Mouse (Mus musculus) midbrain, embryonic 16.5 days (tissue): ENCODE measurements around the gene Rbbp8nl. TPM values are rescaled to one million over a fixed set of nuclear protein-coding genes. Genes with fewer than 3 reads are reported as not detected.
A peak's percentile ranks its signal among the peaks of the same experiment; 100 is the strongest.

Experiments
- ATAC-seq: fragments of 200-750 bp; cut with Nextera tagmentation; 2 replicates; pipeline ENCODE4 v1.8.0; 2017; ENCODE audit warnings: moderate TSS enrichment
- H3K27ac ChIP-seq: fragments of 300-500 bp; sonication (generic); 2 replicates; pipeline ENCODE4 v1.5.1; 2014; ENCODE audit warnings: mild to moderate bottlenecking, low read length, mixed read lengths
- H3K27me3 ChIP-seq: fragments of 300-500 bp; sonication (generic); 2 replicates; pipeline ENCODE4 v1.6.1; 2014; ENCODE audit warnings: low read depth, low read length, mixed read lengths; ENCODE audit not compliant: control insufficient read depth, insufficient read depth
- H3K36me3 ChIP-seq: fragments of 300-500 bp; sonication (generic); 2 replicates; pipeline ENCODE4 v1.6.1; 2014; ENCODE audit warnings: mild to moderate bottlenecking, low read length, moderate library complexity, mixed read lengths; ENCODE audit not compliant: control insufficient read depth, insufficient read depth
- H3K4me1 ChIP-seq: fragments of 300-500 bp; sonication (generic); 2 replicates; pipeline ENCODE4 v1.6.1; 2014; ENCODE audit warnings: mild to moderate bottlenecking, low read length, mixed read lengths; ENCODE audit not compliant: control insufficient read depth, insufficient read depth
- H3K4me2 ChIP-seq: fragments of 300-500 bp; sonication (generic); 2 replicates; pipeline ENCODE4 v1.6.1; 2014; ENCODE audit warnings: mild to moderate bottlenecking, low read length, mixed read lengths
- H3K4me3 ChIP-seq: fragments of 300-500 bp; sonication (generic); 2 replicates; pipeline ENCODE4 v1.5.1; 2014; ENCODE audit warnings: low read depth, mild to moderate bottlenecking, low read length, moderate library complexity, mixed read lengths
- H3K9ac ChIP-seq: fragments of 300-500 bp; sonication (generic); 2 replicates; pipeline ENCODE4 v1.6.1; 2014; ENCODE audit warnings: low read depth, low read length, mixed read lengths
- H3K9me3 ChIP-seq: fragments of 300-500 bp; sonication (generic); replicated peaks from 2 replicates; pipeline ENCODE4 v1.6.1; 2014; ENCODE audit warnings: mild to moderate bottlenecking, low read length, mixed read lengths; ENCODE audit not compliant: control insufficient read depth, poor library complexity, severe bottlenecking
- WGBS: fragments of 180-500 bp; shearing (Covaris S2); extraction: QIAGEN DNeasy Blood & Tissue Kit; methylation state at CpG from one replicate; pipeline ENCODE4 v1.1.7; 2014; 5-methylcytosine and 5-hydroxymethylcytosine counted together
- polyA plus RNA-seq: library from polyadenylated mRNA; unstranded; fragments of >200 nt; fragmentation: Nextera tagmentation; extraction: Ambion mirVana; gene quantifications from 2 replicates; pipeline ENCODE4 v1.2.1, GENCODE M21; 2015

The Rbbp8nl gene
- not detected in 2 replicates for polyA plus RNA-seq

- Histone ChIP-seq H3K9me3 (no peaks in the 10 kb centered on the region), H3K27me3 (no peaks in the 10 kb centered on the region), H3K9ac (no peak within 1 kb of the TSS), H3K36me3 (no peaks in the 10 kb centered on the region), H3K27ac (no peak within 1 kb of the TSS), H3K4me3 (no peak within 1 kb of the TSS), H3K4me2 (no peak within 1 kb of the TSS), H3K4me1 (no peaks in the 10 kb centered on the region)
- WGBS = 42% methylated on average over 16 of the region's 16 CpGs
- ATAC-seq = no peak
These were observed at the start of gene Rbbp8nl for GRCm38 (mm10) chr2:180289440-180290108. Gene Rbbp8nl (minus strand): TSS chr2:180289879.

- Histone ChIP-seq H3K4me2 (peak within 1 kb of the TSS; percentile 50), H3K36me3 (no peaks in the 10 kb centered on the region), H3K27me3 (peaks cover 53% of the 10 kb centered on the region), H3K9ac (no peak within 1 kb of the TSS), H3K27ac (no peak within 1 kb of the TSS), H3K4me1 (peaks cover 11% of the 10 kb centered on the region), H3K4me3 (peak within 1 kb of the TSS; percentile 24), H3K9me3 (no peaks in the 10 kb centered on the region)
- under 1% methylated on average over 33 of the region's 33 CpGs for WGBS
- no peak for ATAC-seq
These were observed 44.9 kb upstream of the Rbbp8nl start, which contains the start of gene Gata5 for GRCm38 (mm10) chr2:180334551-180334986. Gene Gata5 (minus strand): TSS chr2:180334699.

GRCm38 (mm10) chr2:180333778-180334550 lies 44.3 kb upstream of the Rbbp8nl start:
- H3K4me3 ChIP-seq = peak overlapping the region; percentile 24
- under 1% methylated on average over 69 of the region's 69 CpGs for WGBS
- no peak overlapping the region for H3K27ac ChIP-seq
- H3K9me3 ChIP-seq = no peaks in the 10 kb centered on the region
- H3K4me1 ChIP-seq = peaks cover 11% of the 10 kb centered on the region
- no peak overlapping the region for H3K9ac ChIP-seq
- H3K4me2 ChIP-seq = peak overlapping the region; percentile 50
- H3K27me3 ChIP-seq = peaks cover 51% of the 10 kb centered on the region
- ATAC-seq = no peak
- H3K36me3 ChIP-seq = no peaks in the 10 kb centered on the region

- 94% methylated on average over 1 of the region's 1 CpGs for WGBS
- H3K27me3 ChIP-seq = peaks cover 26% of the 10 kb centered on the region
- no peaks in the 10 kb centered on the region for H3K36me3 ChIP-seq
- no peak overlapping the region for H3K9ac ChIP-seq
- no peak overlapping the region for H3K4me2 ChIP-seq
- no peaks in the 10 kb centered on the region for H3K9me3 ChIP-seq
- ATAC-seq = no peak
- no peak overlapping the region for H3K4me3 ChIP-seq
- H3K4me1 ChIP-seq = peaks cover 9% of the 10 kb centered on the region; the same call in 1 of the 2 replicates
- H3K27ac ChIP-seq = no peak overlapping the region
These were observed 39.8 kb upstream of the Rbbp8nl start for GRCm38 (mm10) chr2:180329466-180329865.

GRCm38 (mm10) chr2:180322674-180323355 lies 33.1 kb upstream of the Rbbp8nl start:
- 30% methylated on average over 14 of the region's 14 CpGs for WGBS
- Histone ChIP-seq H3K27ac (no peak overlapping the region), H3K36me3 (no peaks in the 10 kb centered on the region), H3K4me2 (no peak overlapping the region), H3K9ac (0 out of 2 replicates have a peak overlapping the region, but pooled peaks have one; percentile 0), H3K4me3 (no peak overlapping the region), H3K4me1 (no peaks in the 10 kb centered on the region), H3K27me3 (no peaks in the 10 kb centered on the region), H3K9me3 (no peaks in the 10 kb centered on the region)
- ATAC-seq = no peak

- ATAC-seq = no peak
- no peak overlapping the region for H3K9ac ChIP-seq
- 73% methylated on average over 4 of the region's 4 CpGs for WGBS
- no peaks in the 10 kb centered on the region for H3K4me1 ChIP-seq
- H3K4me2 ChIP-seq = no peak overlapping the region
- H3K36me3 ChIP-seq = no peaks in the 10 kb centered on the region
- no peaks in the 10 kb centered on the region for H3K27me3 ChIP-seq
- H3K4me3 ChIP-seq = no peak overlapping the region
- H3K9me3 ChIP-seq = no peaks in the 10 kb centered on the region
- no peak overlapping the region for H3K27ac ChIP-seq
These were observed 30.5 kb upstream of the Rbbp8nl start for GRCm38 (mm10) chr2:180320216-180320615.

- WGBS = 90% methylated on average over 7 of the region's 7 CpGs
- Histone ChIP-seq H3K27ac (no peak overlapping the region), H3K4me2 (no peak overlapping the region), H3K9ac (no peak overlapping the region), H3K27me3 (no peaks in the 10 kb centered on the region), H3K36me3 (no peaks in the 10 kb centered on the region), H3K4me1 (no peaks in the 10 kb centered on the region), H3K9me3 (no peaks in the 10 kb centered on the region), H3K4me3 (no peak overlapping the region)
- no peak for ATAC-seq
These were observed 27.9 kb upstream of the Rbbp8nl start for GRCm38 (mm10) chr2:180317591-180317990.

GRCm38 (mm10) chr2:180314292-180314691 lies 24.6 kb upstream of the Rbbp8nl start:
- no peaks in the 10 kb centered on the region for H3K4me1 ChIP-seq
- no peaks in the 10 kb centered on the region for H3K27me3 ChIP-seq
- H3K36me3 ChIP-seq = no peaks in the 10 kb centered on the region
- H3K4me2 ChIP-seq = no peak overlapping the region
- 80% methylated on average over 2 of the region's 2 CpGs for WGBS
- H3K27ac ChIP-seq = no peak overlapping the region
- no peak overlapping the region for H3K4me3 ChIP-seq
- no peak for ATAC-seq
- H3K9ac ChIP-seq = no peak overlapping the region
- H3K9me3 ChIP-seq = no peaks in the 10 kb centered on the region
